ENCODE assay signal across 30 mouse cellular contexts in genomic region chr6:53513380-53513779, GRCm38 (mm10).
"Had no signal": no experiment of that assay in that cellular context is flagged by ENCODE, and none has a peak within 500 bp of the region (broad histone marks: within the 10 kb centered on the region; RNA-seq: fewer than 3 reads in every experiment).

No protein-coding gene starts in this region.

- H3K9me3 ChIP-seq: limb, embryonic 10.5 days; limb, embryonic 12.5 days; limb, embryonic 13.5 days; limb, embryonic 15.5 days; liver, embryonic 12.5 days; liver, embryonic 13.5 days; liver, embryonic 15.5 days; lung, embryonic 15.5 days; megakaryocyte, embryonic 14.5 days; midbrain, embryonic 10.5 days; midbrain, embryonic 12.5 days; midbrain, embryonic 13.5 days; midbrain, embryonic 15.5 days had no signal

- DNase-seq: left cerebral cortex, postnatal 4 days; liver; liver, embryonic 13.5 days; liver, postnatal 0 days; lung, adult 18-20 months; lung, adult 2 months; lung, embryonic 14.5 days; lung, postnatal 10 days; lung, postnatal 14 days; lung, postnatal 36 days; lung, postnatal 4 days; midbrain, embryonic 14.5 days had no signal

- H3K4me3 ChIP-seq: left cerebral cortex, adult 2 months; limb, embryonic 10.5 days; limb, embryonic 12.5 days; limb, embryonic 13.5 days; limb, embryonic 15.5 days; liver, embryonic 12.5 days; liver, embryonic 13.5 days; liver, embryonic 15.5 days; lung, embryonic 15.5 days; megakaryocyte, embryonic 14.5 days; midbrain, embryonic 10.5 days; midbrain, embryonic 12.5 days; midbrain, embryonic 13.5 days; midbrain, embryonic 15.5 days; myocyte had no signal

- H3K27me3 ChIP-seq: limb, embryonic 12.5 days; limb, embryonic 13.5 days; limb, embryonic 15.5 days; liver, embryonic 12.5 days; liver, embryonic 13.5 days; liver, embryonic 15.5 days; lung, embryonic 15.5 days; midbrain, embryonic 12.5 days; midbrain, embryonic 13.5 days; midbrain, embryonic 15.5 days had no signal

- H3K9ac ChIP-seq: limb, embryonic 12.5 days; limb, embryonic 13.5 days; limb, embryonic 15.5 days; liver, embryonic 12.5 days; liver, embryonic 13.5 days; liver, embryonic 14.5 days; liver, embryonic 15.5 days; liver, postnatal 0 days; lung, embryonic 14.5 days; lung, embryonic 15.5 days; midbrain, embryonic 12.5 days; midbrain, embryonic 13.5 days; midbrain, embryonic 15.5 days had no signal

- H3K4me1 ChIP-seq: limb, embryonic 10.5 days; limb, embryonic 13.5 days; limb, embryonic 15.5 days; liver, embryonic 12.5 days; liver, embryonic 13.5 days; liver, embryonic 15.5 days; lung, embryonic 15.5 days; midbrain, embryonic 15.5 days had no signal

- H3K4me2 ChIP-seq: limb, embryonic 12.5 days; limb, embryonic 13.5 days; limb, embryonic 15.5 days; liver, embryonic 11.5 days; liver, embryonic 12.5 days; liver, embryonic 13.5 days; liver, embryonic 15.5 days; lung, embryonic 14.5 days; lung, embryonic 15.5 days; midbrain, embryonic 11.5 days; midbrain, embryonic 12.5 days; midbrain, embryonic 13.5 days; midbrain, embryonic 15.5 days had no signal

- H3K27ac ChIP-seq: left cerebral cortex, adult 2 months; limb, embryonic 10.5 days; limb, embryonic 12.5 days; limb, embryonic 13.5 days; limb, embryonic 15.5 days; liver, embryonic 12.5 days; liver, embryonic 13.5 days; liver, embryonic 14.5 days; liver, embryonic 15.5 days; lung, embryonic 15.5 days; macrophage; midbrain, embryonic 10.5 days; midbrain, embryonic 12.5 days; midbrain, embryonic 13.5 days; midbrain, embryonic 15.5 days had no signal

- H3K36me3 ChIP-seq: limb, embryonic 10.5 days; limb, embryonic 12.5 days; limb, embryonic 13.5 days; limb, embryonic 15.5 days; liver, embryonic 12.5 days; liver, embryonic 13.5 days; liver, embryonic 15.5 days; lung, embryonic 15.5 days; midbrain, embryonic 10.5 days; midbrain, embryonic 12.5 days; midbrain, embryonic 13.5 days; midbrain, embryonic 15.5 days had no signal
